Mouse (Mus musculus) right cerebral cortex, adult 18-20 months (tissue): ENCODE measurements at regions not wholly inside any gene's neighbourhood (a gene's known extent, or its start where the extent isn't known, plus 50 kb on each side); places are given as distances from the start of the nearest gene placed in this dataset.
A peak's percentile ranks its signal among the peaks of the same experiment; 100 is the strongest.

Experiments used
- DNase-seq: peaks from one replicate; pipeline ENCODE4 v3.0.0; 2022; ENCODE audit warnings: mixed read lengths

- DNase-seq, result peak; percentile 12
Observed at GRCm38 (mm10) chr12:13815500-13815899, 336.4 kb downstream of the Fam84a start.

GRCm38 (mm10) chr12:13810155-13810515, 341.7 kb downstream of the Fam84a start:
- DNase-seq, result peak; percentile 36

GRCm38 (mm10) chr12:13809291-13810154, 342.3 kb downstream of the Fam84a start:
- DNase-seq, result no peak

- no peak for DNase-seq
Observed at GRCm38 (mm10) chr12:13779752-13780151, 372.1 kb downstream of the Fam84a start.

GRCm38 (mm10) chr12:13776687-13777086, 375.2 kb downstream of the Fam84a start:
- DNase-seq, result no peak

- no peak for DNase-seq
Observed at GRCm38 (mm10) chr12:13769696-13770095, 382.2 kb downstream of the Fam84a start.

- DNase-seq, result peak; percentile 15
Observed at GRCm38 (mm10) chr12:13769156-13769555, 382.7 kb downstream of the Fam84a start.

DNA sequence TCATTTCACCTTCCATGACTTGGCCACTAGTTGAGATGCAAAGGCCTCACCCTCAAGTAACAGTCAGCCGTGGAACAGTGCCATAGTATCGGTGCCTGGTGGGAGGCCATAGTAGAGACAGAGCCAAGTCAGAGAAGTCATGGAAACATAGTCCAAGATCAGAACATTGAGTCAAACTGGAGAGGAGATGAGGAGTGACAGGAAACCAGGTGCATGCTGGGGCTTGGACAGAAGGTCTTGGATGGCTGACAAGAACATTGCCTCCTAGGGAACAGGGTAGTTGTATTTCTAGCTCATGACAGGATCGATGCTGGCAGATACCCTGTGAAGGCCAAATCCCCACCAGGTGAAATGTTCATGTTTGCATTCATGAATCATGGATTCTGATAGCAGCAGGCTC, 385.4 kb downstream of the Fam84a start:
- no peak for DNase-seq

- no peak for DNase-seq
Observed at GRCm38 (mm10) chr12:13753878-13754277, 398.0 kb downstream of the Fam84a start.

GRCm38 (mm10) chr12:13744323-13744931, 407.4 kb downstream of the Fam84a start:
- DNase-seq, result no peak

DNA sequence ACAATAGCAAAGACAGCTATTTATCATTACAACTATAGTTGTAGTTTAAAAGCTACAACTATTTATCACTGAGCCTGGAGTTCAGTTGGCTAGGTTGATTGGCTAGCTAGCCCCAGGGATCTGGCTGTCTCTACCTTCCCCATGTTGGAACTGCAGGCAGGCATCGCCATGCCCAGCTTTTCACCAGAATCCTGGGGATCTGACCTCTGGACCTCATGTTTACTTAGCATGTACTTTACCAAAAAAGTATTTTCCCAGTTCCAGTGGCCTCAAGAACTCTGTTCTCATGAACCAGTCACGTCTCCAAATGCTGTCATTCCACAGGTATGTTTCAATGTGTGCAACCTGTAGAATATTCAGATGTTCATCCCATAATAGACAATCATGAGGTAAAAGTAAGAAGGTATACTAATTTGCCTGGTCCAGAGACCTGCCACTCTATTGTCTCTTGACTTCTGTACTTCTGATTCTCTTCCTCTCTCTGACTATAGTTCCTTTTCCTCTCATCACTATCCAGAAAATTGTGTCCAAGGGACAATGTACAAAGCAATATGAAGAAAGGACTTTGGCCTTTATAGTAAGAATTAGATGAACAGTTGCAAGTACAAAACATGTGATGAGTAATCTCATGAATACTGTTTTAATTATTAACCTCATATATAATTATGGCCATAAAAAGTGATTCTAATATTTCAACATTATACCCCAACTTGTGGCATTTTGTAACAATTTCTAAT, 421.8 kb downstream of the Fam84a start:
- no peak for DNase-seq

- DNase-seq, result no peak
Observed at GRCm38 (mm10) chr12:13728986-13729385, 422.9 kb downstream of the Fam84a start.

- no peak for DNase-seq
Observed at GRCm38 (mm10) chr12:13724511-13724910, 427.3 kb downstream of the Fam84a start.

- DNase-seq, result no peak
Observed at GRCm38 (mm10) chr12:13709806-13710205, 440.9 kb downstream of the Nbas start.

- no peak for DNase-seq
Observed at GRCm38 (mm10) chr12:13707747-13708146, 438.8 kb downstream of the Nbas start.

- no peak for DNase-seq
Observed at GRCm38 (mm10) chr12:13706510-13706909, 437.6 kb downstream of the Nbas start.

DNA sequence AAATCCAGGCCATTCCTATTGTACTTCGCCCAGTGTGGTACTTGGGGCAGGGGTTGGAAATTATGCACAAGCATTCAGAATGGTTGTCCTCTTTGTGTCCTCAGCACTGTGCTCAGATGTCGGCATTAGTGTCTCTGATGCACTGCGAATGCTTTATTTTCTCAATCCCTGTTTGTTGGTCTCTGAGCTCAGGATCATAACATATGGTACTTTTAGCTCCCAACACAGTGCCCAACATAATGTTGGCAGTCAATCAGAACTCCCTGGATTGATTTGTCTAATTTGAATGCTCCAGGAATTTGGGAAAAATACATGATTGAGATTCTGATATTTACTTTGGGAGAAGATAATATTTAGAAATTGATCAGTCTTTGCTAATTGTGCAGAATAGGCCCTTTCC, 434.7 kb downstream of the Nbas start:
- DNase-seq, result no peak

GRCm38 (mm10) chr12:13699858-13700257, 430.9 kb downstream of the Nbas start:
- DNase-seq, result peak; percentile 4

DNA sequence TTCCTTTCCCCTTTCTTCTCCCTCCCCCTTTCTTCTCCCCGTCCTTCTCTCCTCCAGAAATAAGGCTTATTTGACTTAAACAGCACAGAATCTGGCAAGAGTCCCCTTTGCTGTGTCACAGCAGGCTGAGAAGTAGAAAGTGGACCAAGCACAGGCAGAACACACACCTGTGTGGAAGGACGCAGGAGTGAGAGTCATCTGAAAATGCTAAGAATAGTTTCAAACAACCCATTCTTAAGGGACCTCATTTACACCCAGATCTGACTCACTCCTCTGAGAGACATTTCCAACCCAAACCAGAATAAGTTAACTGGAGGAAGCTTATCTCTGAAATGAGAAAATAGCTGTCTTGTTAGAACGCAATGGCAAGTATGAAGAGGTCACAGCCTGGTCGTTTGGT, 429.9 kb downstream of the Nbas start:
- peak; percentile 11 for DNase-seq

DNA sequence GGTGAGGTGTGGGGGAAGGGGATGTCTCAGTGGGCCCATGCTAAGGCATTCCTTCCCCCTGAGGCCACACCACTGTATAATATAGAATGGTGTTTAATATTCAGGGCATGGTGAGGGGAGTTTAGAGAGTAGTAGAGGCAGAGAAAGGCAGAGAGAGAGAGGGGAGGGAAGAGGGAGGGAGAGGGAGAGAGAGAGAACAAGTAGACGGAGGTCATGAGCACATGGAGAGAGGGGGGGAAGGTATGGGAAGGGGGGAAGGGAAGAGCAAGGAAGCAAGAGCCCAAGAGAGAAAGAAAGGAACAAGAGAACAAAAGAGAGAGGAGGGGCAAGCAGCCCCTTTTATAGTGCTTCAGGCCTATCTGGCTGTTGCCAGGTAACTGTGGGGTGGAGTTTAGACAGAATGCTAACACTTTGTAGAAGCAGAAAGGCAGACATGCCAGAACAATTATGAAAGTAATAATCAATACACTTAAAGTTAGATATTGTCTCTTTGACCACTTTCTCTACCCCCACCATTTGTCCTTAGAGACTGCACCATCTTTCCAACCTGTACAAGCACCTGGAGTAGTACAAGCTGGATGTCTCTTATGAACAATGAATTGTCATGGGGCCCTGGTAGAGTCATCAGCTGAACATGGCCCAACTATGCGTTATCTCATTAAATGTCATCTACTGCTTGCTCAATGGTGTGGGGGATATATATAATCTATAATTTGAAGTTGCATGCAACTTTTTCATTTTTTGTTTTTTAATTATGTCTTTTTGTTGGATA, 422.6 kb downstream of the Nbas start:
- no peak for DNase-seq

DNA sequence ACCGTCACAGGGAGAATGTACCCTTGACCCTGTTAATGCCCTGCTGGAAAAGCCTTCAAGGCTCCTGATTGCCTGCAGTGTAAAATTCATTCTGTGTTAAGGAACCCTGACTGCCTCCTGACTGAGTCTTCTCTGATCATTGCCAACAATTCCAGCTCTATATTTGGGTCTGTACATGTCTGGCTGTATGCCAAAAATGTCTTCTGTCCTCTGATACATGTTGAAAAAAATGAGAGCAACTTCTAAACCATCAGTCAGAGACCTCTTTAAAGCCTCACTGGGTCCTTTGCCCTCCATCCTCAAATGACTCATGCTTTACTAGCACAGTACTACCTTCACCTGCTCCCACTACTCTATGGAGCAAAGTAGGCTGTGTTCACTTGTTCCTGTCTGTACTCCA, 408.3 kb downstream of the Nbas start:
- no peak for DNase-seq

DNA sequence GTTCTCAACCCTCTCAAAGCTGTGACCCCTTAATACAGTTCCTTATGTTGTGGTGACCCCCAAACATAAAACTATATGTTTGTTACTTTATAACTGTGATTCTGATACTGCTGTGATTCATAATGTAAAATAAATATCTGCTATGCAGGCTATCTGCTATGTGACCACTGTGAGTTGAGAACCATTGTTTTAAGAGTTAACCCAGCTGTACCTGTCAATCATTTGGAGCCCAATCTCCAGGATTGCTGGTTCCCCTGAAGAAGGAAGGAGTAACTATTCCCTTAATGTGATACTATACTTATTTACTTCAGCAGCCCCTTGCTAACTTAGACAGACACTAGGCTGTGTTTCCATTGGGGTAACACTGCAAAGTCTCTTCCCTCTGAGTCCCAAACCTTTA, 400.5 kb downstream of the Nbas start:
- DNase-seq, result no peak

DNA sequence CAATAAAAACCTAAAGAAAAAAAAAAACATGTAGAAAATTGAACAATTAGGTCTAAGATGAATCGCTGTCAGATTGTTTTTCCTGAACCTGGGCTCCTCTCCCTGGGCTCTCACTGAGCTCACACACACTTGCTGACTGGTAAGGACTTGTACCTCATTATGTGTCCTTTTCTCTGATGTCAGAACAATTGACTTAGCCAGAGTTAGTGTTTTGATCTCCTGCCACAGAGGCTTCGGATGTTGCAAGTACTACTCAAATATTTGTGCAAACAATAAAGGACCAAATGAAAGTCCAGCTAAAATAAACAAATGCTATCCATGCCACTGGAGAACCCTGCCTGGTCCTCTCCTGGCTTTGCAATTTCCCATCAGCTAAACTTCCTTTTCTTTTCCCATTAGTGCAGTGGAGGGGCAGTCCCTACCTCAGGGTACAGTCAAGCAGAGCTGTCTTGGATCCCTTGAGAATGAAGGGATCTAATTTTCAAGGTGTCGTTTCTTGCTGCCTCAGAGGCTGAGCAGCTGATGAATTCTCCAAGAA, 399.6 kb downstream of the Nbas start:
- no peak for DNase-seq
